Mouse (Mus musculus): ENCODE data around the gene Map2k5. TPM values are rescaled to one million over a fixed set of nuclear protein-coding genes. Genes with fewer than 3 reads are reported as not detected.
A peak's percentile ranks its signal among the peaks of the same experiment; 100 is the strongest.

Gene Map2k5
- polyA plus RNA-seq, 1 experiment from 2014 or later = 30.5 TPM

- peaks cover 46% of the 10 kb centered on the region for H3K4me1 ChIP-seq
- peaks cover 90% of the 10 kb centered on the region for H3K27me3 ChIP-seq
- H3K4me3 ChIP-seq = no peak overlapping the region
- no peaks in the 10 kb centered on the region for H3K36me3 ChIP-seq
- H3K27ac ChIP-seq = no peak overlapping the region
- no peak overlapping the region for H3K4me2 ChIP-seq
- ATAC-seq (ENCODE audit: insufficient number of reproducible peaks, low FRiP score, low TSS enrichment, low read depth) = no peak
- no peaks in the 10 kb centered on the region for H3K9me3 ChIP-seq
- 1% methylated on average over 27 of the region's 27 CpGs for WGBS
- H3K9ac ChIP-seq = no peak overlapping the region
These were observed 227.5 kb downstream of the Map2k5 start for GRCm38 (mm10) chr9:63150086-63150800.

GRCm38 (mm10) chr9:63149372-63149766, 228.3 kb downstream of the Map2k5 start:
- H3K9ac ChIP-seq = no peak overlapping the region
- no peaks in the 10 kb centered on the region for H3K36me3 ChIP-seq
- ATAC-seq (ENCODE audit: insufficient number of reproducible peaks, low FRiP score, low TSS enrichment, low read depth) = no peak
- H3K9me3 ChIP-seq = no peaks in the 10 kb centered on the region
- H3K27ac ChIP-seq = no peak overlapping the region
- peak overlapping the region; percentile 45 for H3K4me3 ChIP-seq
- H3K4me2 ChIP-seq = peak overlapping the region; percentile 89
- WGBS = 1% methylated on average over 20 of the region's 20 CpGs
- peaks cover 55% of the 10 kb centered on the region for H3K4me1 ChIP-seq
- H3K27me3 ChIP-seq = peaks cover 97% of the 10 kb centered on the region

- no peak within 1 kb of the TSS for H3K27ac ChIP-seq
- no peaks in the 10 kb centered on the region for H3K9me3 ChIP-seq
- no peak within 1 kb of the TSS for H3K9ac ChIP-seq
- peak within 1 kb of the TSS; percentile 45 for H3K4me3 ChIP-seq
- WGBS = under 1% methylated on average over 101 of the region's 108 CpGs
- peaks cover 100% of the 10 kb centered on the region for H3K27me3 ChIP-seq
- H3K36me3 ChIP-seq = no peaks in the 10 kb centered on the region
- peak within 1 kb of the TSS; percentile 89 for H3K4me2 ChIP-seq
- no peak for ATAC-seq (ENCODE audit: insufficient number of reproducible peaks, low FRiP score, low TSS enrichment, low read depth)
- peaks cover 62% of the 10 kb centered on the region for H3K4me1 ChIP-seq
These were observed 229.0 kb downstream of the Map2k5 start, which contains the start of gene Skor1 for GRCm38 (mm10) chr9:63148410-63149371. Gene Skor1 (minus strand): TSS chr9:63148961.

- Histone ChIP-seq H3K27me3 (peaks cover 100% of the 10 kb centered on the region), H3K4me2 (peak overlapping the region; percentile 89; the same call in 1 of the 2 replicates), H3K36me3 (no peaks in the 10 kb centered on the region), H3K9me3 (no peaks in the 10 kb centered on the region), H3K27ac (no peak overlapping the region), H3K9ac (no peak overlapping the region), H3K4me3 (peak overlapping the region; percentile 45; the same call in 1 of the 2 replicates), H3K4me1 (peaks cover 69% of the 10 kb centered on the region)
- ATAC-seq (ENCODE audit: insufficient number of reproducible peaks, low FRiP score, low TSS enrichment, low read depth) = no peak
- under 1% methylated on average over 14 of the region's 14 CpGs for WGBS
These were observed 229.8 kb downstream of the Map2k5 start for GRCm38 (mm10) chr9:63147786-63148409.

DNA sequence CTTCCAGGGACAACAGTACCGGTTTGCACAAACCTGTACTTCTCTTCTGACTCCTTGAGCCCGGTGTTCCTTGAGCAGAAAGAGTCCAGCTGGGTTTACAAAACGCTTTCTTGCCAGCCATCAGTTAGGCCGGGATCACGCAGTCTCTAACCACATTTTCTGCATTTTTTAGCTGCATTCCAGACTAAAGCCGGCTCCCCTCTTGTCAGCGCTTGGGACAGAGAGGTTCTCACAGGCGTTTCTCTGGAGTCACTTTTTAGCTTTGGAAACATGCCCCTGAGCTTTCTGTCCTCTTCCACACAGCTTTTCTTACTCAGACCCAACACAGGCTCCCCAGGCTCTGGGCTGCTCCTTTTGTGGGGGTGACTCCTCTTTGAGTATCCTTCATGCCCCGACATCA, 230.4 kb downstream of the Map2k5 start:
- Histone ChIP-seq H3K9ac (no peak overlapping the region), H3K27ac (no peak overlapping the region), H3K4me3 (peak overlapping the region; percentile 27; the same call in 1 of the 2 replicates), H3K27me3 (peaks cover 100% of the 10 kb centered on the region), H3K9me3 (no peaks in the 10 kb centered on the region), H3K4me1 (peaks cover 74% of the 10 kb centered on the region), H3K4me2 (0 out of 2 replicates have a peak overlapping the region, but pooled peaks have one; percentile 43), H3K36me3 (no peaks in the 10 kb centered on the region)
- under 1% methylated on average over 9 of the region's 9 CpGs for WGBS
- ATAC-seq (ENCODE audit: insufficient number of reproducible peaks, low FRiP score, low TSS enrichment, low read depth) = no peak

DNA sequence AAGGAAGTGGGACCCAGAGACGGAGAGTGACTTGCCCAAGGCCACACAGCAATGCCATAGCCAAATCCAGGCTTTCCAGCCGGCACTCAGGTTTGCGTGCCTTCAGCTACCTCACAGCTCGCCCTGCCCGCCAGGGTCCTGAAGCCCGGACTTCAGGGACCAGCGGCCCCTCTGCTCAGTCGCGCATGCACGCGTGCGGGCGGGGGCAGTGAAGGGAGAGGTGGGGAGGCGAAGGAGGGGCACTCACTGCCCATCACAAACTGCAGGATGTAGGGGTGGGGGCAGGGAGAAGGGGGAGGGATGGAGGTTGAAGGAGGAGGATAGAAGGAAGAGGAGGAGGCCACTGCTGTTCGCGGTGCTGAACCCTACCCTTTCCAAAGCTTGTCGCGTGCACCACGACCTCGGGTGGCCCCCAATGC, 230.8 kb downstream of the Map2k5 start:
- WGBS = under 1% methylated on average over 20 of the region's 20 CpGs
- Histone ChIP-seq H3K4me1 (peaks cover 78% of the 10 kb centered on the region), H3K4me2 (peak overlapping the region; percentile 43), H3K27me3 (peaks cover 100% of the 10 kb centered on the region), H3K4me3 (peak overlapping the region; percentile 27), H3K36me3 (no peaks in the 10 kb centered on the region), H3K27ac (no peak overlapping the region), H3K9ac (no peak overlapping the region), H3K9me3 (no peaks in the 10 kb centered on the region)
- ATAC-seq (ENCODE audit: insufficient number of reproducible peaks, low FRiP score, low TSS enrichment, low read depth) = no peak

- no peaks in the 10 kb centered on the region for H3K36me3 ChIP-seq
- no peak overlapping the region for H3K9ac ChIP-seq
- no peaks in the 10 kb centered on the region for H3K9me3 ChIP-seq
- peak overlapping the region; percentile 27 for H3K4me3 ChIP-seq
- peaks cover 79% of the 10 kb centered on the region for H3K4me1 ChIP-seq
- H3K27ac ChIP-seq = no peak overlapping the region
- no peak for ATAC-seq (ENCODE audit: insufficient number of reproducible peaks, low FRiP score, low TSS enrichment, low read depth)
- 1% methylated on average over 46 of the region's 46 CpGs for WGBS
- peak overlapping the region; percentile 43 for H3K4me2 ChIP-seq
- H3K27me3 ChIP-seq = peaks cover 100% of the 10 kb centered on the region
These were observed 231.4 kb downstream of the Map2k5 start for GRCm38 (mm10) chr9:63146126-63146855.

DNA sequence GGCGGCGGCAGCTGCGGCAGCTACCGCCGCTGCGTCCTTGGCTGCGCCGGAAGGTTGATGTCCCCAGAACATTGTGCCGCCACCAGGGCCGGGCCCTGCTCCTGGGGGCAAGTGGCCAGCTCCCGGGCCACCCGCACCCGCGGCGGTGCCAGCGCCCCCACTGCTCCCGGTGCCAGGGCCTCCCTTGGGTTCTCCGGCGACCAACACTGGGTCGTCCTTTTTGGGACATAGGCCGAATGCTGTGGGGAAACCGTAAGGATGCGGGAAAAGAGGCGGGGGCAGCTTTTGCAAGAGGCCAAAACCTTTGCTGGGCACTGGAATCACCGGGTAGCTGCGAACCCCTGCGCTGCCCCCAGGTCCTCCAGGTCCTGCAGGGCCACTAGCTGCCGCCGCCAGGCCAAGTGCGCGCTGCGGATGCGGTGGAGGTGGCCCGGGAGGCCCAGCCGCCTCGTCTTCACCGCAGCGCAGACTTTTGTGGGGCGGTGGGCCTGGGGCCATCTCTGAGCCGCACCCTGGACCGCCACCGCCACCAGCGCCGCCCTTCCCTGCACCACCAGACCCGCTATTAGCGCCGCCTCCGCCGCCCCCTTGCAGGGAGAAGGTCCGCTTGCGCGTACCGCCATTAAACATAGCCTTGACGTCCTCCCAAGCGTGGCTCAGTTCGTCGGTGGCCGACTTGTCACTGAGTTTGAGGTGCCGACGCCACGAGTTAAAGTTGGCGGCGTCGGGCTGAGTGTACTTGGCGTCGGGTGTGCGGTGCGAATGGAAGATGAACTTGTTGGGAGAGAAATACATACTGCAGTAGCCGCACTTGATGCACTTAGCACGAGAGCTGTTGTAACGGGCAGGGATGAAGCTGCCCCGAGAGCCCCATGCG, 232.2 kb downstream of the Map2k5 start:
- WGBS = under 1% methylated on average over 72 of the region's 73 CpGs

DNA sequence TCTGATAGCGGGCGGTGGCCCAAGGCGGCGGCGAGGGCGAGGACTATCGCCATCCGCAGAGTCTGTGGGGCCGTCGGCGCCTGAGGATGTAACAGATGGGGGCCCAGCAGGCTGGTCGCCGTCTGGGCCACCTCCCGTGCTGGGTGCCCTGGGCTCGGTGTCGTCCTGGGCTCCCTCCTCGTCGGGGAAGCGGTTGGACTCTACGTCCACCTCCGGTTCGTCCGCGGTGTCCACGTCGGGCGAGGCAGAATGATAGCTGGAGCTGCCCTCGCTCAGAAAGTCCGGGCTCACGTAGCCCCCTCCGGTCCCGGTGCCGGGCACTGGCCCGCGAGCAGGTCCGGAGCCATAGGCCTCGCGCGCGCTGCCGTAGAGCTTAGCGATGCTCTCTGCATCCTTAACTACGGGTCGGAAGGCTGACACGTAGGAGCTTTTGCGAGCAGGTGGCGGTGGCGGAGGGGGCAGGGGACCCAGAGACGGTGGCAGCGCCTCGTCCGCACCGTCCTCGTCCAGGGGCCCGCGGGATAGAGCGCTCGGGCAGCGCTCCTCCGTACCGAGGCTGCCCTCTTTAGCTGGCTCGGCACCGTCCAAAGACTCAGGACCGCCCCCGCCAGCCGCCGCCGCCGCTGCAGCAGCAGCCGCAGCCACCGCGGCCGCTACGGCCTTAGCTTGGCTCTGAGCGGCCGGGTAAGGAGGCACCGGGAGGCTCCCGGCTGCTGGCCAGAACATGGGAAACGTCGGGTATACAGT, 233.0 kb downstream of the Map2k5 start:
- Histone ChIP-seq H3K36me3 (no peaks in the 10 kb centered on the region), H3K4me3 (peak overlapping the region; percentile 27), H3K9ac (no peak overlapping the region), H3K4me1 (peaks cover 76% of the 10 kb centered on the region), H3K9me3 (no peaks in the 10 kb centered on the region), H3K27me3 (peaks cover 100% of the 10 kb centered on the region), H3K27ac (no peak overlapping the region), H3K4me2 (peak overlapping the region; percentile 43)
- ATAC-seq (ENCODE audit: insufficient number of reproducible peaks, low FRiP score, low TSS enrichment, low read depth) = no peak
- WGBS = 1% methylated on average over 80 of the region's 80 CpGs

More for the DNA sequence above, 232.2 kb downstream of the Map2k5 start:
- Histone ChIP-seq H3K4me1 (peaks cover 74% of the 10 kb centered on the region), H3K4me3 (peak overlapping the region; percentile 27), H3K27ac (no peak overlapping the region), H3K4me2 (peak overlapping the region; percentile 43), H3K9ac (no peak overlapping the region), H3K9me3 (no peaks in the 10 kb centered on the region), H3K36me3 (no peaks in the 10 kb centered on the region), H3K27me3 (peaks cover 100% of the 10 kb centered on the region)
- ATAC-seq (ENCODE audit: insufficient number of reproducible peaks, low FRiP score, low TSS enrichment, low read depth) = no peak
